Mouse (Mus musculus) retina, adult 2 months (tissue): ENCODE results near the gene Serinc4.

Source experiments
- DNase-seq: peaks from one replicate; pipeline ENCODE4 v3.0.0-alpha.2; 2012; ENCODE audit warnings: low read depth, low spot score

Serinc4 gene

DNA sequence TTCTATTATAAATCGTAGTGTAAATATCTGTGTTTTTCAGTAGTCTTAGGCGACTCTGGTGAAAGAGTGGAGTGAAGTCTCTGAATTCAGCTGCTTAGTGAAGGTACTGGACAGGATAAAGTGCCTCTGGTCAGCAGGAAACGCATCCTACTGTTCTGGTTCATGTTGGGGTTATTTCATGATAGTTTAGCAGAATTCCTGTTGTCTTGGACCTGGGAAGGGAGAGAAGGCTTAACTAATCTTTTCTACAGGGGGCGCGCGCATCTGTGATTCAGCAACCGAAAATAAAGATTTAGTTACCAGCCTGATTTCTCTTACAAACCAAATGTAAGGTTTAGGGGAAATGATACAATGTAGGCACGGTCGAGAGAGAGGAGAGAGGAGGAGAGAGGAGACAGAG lies 8.4 kb downstream of the Serinc4 start:
- DNase-seq = no peak

DNA sequence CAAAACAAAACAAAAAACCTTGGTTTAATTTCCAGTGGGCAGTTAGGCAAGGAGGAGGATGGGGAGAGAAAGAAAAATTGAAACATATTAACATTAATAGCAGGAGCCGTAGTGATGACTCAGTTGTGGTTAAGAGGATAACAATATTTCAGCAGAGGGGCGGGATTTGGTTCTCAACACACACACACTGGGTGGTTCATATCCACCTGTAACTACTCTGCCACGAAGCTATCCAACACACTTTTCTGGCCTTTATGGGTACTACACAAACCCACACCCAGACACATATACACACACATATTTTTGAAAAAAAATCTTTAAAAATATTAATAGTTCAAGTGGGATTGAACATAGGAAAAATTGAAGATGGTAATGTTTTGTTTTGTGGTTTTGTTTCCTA lies 9.6 kb downstream of the Serinc4 start:
- no peak for DNase-seq

DNA sequence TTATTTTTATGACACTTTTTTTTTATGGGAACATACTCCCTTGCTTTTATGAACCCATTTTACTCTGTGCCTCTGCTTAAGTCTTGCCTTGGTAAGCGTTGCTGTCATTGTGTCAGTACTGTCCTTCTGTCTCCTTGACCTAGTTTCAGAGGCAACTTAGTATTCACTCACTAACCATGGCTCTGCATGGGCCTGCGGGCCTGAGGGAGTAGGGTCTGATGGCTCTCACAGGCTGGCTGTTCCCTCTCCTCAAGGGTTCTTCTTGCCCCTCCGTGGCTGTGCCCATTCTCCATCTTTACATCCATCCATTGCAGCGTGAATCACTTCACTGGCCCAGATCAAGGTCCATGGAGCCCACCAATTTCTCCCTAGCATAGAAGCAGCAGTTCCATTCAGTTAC lies 10.1 kb downstream of the Serinc4 start:
- DNase-seq = no peak

DNA sequence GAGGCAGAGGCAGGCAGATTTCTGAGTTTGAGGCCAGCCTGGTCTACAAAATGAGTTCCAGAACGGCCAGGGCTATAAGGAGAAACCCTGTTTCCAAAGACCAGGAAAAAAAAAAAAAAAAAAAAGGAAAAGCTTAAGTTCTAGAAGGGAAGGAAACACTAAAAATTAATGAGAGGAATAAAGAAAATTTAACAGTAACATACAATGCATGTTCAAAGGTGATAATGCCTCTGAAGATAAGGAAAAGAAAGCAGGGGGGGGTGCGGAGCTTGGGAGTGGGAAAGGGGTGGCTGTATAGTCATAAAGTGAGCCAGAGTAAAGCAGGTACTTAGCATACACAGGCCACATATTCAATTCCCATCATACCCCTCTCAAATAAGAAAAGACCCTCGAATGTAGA lies 11.5 kb downstream of the Serinc4 start:
- DNase-seq = no peak

DNA sequence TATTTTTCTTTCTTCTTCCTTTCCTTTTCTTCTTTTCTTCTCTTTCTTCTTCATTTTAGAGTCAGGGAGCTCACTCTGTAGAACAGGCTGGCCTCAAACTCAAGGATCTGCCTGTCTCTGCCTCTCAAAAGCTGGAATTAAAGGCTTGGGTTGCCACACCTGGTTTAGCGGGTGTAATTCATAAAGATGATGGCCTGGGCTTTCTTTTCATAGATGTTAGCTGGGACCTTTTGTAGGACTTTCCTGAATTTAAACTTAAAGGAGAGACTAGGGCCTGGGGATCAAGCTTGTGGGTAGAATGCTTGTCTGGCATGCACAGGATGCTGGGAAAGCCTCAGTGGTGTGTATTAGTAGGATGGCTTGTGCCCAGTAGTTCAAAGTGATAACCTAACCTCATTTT lies 12.4 kb downstream of the Serinc4 start, which contains the start of gene Ell3:
TSS of gene Ell3 (minus strand) at position 101 of the 400 bp plus-strand sequence.
- no peak for DNase-seq

DNA sequence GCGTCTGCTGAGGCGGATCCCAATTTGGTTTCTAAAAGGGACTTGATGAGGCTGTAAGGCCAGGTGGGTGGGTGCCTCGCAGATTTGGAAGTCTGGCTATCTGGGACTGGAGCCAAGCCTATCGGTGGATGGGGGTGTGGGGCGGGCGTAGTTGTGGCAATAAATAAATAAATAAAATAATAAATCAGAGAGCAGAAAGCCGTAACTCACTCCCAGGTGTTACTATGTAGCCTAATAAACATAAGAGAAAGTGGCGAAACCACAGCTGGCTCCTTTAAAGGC lies 13.6 kb downstream of the Serinc4 start:
- DNase-seq = no peak

DNA sequence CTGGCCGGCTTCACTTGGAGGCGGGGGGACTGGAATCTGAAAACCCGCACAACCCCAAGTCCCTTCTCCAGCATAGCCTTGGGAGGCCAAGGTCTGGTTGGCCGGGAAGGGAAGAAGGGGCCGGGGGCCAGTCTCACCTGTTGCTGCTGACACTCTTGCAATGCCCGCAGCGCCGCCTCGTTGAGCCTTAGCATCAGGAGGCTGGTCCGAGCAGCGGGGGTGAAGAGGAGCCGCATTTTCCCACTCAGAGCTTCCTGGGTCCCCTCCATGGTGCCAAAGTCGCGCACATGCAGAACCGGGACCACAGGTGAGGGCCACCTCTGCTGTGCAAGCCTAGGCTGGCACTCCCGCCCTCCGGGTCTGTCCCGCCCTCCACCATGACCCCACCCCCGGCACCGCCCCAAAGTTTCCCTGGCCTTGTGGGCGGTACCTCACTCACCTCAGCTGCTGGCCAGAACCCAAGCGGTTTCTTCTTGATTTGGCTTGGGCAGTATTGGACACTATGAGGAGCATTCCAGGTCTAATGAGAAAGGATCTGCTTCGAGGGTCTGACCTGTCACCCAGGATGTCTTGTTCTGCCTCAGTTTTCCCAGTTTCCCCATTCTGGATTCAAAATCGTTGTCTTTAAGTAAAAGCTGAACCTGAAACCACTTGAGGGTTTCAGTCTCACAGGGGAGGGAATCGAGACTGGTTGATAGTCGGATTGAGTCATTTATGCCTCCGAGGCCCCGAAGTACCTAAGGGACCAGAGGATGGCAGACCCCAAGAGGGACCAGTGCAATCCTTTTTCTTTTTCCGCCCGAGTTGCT lies 14.1 kb downstream of the Serinc4 start:
- DNase-seq = no peak

DNA sequence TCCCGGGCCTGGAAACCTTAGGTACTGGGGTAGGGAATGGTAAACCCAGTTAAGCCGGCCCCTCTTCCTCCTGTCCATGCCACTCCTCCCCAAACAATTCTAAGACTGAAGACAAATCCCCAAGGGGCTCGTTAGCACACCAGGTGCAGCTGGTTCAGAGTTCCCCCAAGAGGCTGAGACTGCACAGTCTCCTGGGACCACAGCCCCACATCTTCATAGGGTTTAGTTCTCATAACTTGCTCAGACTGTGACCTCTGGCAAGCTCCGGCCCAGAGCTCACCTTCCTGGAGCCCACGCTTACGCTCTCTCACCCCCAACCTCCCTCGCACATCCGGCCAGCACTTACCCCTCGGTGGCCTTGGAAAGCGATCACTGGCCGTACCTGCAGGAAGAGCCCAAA lies 14.8 kb downstream of the Serinc4 start:
- no peak for DNase-seq

DNA sequence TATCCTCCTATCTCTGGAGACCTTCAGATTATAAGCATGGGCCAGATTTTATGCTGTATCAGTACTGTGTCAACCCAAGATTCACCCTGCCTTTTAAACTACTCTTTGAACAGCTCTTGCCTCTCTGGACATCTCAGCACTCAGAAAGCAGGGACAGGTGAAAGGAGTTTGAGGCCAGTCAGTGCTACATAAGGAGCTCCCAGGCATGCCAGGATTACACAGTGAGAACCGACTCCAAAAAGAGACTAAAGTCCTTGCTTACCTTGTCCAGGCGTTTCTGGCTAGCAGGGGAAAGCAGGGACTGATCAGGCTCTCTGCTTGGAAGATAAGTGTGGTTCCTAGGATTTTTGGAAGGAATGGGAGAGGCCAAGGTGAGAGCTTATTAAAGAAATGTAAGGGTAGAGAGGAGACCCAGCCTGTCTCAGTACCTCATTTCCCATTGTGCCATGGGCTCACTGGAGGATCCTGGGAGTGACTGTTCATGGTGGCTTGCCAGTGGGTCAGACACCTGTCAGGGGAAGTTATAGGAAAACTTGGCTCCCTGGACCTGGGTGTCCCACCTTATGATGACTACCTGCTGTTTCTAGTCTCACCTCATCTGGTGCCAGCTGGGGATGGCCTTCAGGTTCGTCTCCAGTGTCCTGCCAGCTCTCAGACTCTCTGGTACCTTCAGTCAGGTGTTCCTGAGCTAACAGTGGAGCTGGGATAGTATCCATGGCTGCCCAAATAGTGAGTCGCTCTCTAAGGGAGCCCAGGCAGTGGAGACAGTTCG lies 15.6 kb downstream of the Serinc4 start:
- no peak for DNase-seq

DNA sequence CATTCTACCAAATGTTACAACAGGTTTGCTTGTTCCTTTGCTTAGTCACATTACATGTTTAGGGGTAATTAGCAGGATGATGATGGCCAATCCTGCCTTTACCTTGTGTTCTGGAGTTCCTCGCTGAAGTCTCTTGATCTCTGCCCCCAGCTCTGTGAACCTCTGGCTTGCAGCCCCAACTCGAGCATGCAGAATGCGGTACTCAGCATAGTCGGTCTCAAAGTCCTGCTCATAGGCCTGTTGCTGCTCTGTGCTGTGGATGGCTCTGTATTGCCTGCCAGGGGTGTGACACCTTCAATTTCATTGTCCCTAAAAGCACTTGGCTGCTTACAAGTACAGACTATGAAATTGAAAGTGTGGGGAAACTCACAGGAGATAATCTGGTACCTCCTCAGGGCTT lies 16.8 kb downstream of the Serinc4 start:
- no peak for DNase-seq

DNA sequence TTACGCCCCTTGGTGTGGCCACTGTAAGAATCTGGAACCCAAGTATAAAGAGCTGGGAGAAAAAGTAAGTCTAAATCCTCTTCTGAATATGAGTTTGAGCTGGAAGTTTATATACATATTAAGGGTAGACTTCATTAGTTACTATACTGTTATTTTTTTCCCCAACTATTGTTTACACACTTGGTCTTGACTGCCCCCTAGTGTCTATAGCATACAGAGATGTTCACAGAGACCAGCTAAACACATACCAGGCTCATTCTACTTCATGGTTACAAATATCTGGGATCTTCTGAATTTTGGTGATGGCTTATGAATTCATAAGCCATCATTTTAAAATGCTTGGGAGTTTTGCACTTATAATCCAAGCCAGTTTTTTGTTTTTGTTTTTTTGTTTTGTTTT lies 21.7 kb downstream of the Serinc4 start:
- no peak for DNase-seq

DNA sequence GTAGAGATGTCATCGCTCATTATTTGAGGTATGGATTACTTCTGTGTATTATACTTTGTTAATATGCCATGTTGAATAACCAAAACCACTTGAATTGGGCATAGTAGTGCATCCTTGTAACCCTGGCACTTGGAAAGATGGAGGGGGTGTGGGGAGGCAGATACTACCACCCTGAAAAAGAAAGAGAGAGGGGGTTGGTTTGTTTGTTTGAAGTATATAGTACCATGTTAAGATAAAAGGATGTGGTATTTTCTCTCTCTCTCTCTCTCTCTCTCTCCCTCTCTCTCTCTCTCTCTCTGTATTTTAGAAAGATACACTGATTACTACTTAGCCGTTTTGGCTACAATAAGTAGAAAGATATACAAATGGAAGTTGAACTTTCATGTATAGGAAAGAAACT lies 30.7 kb downstream of the Serinc4 start:
- no peak for DNase-seq

DNA sequence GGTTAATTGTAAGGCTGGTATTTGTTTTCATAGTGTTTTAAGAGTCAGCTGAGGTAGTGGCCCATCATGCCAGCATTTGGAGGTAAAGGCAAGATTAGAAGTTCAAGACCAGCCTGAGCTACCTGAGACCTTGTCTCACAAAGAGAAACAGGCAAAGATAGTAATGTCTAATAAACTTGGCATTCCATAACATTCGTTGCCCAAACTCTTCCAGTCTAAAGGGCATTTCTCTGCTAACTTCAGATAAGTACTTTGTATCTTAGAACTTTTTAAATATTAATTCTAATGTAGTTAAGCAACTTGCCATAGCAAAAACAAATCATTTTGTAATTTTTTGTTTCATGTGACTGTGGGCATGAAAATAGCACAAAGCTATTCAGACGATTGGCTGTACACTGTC lies 33.4 kb downstream of the Serinc4 start:
- no peak for DNase-seq

DNA sequence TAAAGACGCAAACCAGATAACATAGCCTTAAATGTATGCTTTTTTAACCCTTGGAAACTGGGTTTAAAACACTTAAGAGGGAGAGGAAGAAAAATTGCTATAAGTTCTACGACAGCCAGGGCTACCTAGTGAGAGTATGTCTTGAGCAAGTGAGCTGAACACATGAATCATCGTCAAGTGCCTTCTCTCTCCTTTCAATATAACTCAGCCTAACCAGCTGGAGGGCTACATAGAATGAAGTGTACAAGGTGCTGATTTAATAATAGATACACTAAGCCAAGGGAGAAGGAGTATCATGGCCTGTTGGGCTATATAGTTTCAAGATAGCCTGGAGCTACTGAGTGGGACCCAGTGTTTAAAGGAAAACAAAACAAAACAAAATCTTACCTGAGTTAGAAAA lies 38.1 kb downstream of the Serinc4 start:
- DNase-seq = no peak

DNA sequence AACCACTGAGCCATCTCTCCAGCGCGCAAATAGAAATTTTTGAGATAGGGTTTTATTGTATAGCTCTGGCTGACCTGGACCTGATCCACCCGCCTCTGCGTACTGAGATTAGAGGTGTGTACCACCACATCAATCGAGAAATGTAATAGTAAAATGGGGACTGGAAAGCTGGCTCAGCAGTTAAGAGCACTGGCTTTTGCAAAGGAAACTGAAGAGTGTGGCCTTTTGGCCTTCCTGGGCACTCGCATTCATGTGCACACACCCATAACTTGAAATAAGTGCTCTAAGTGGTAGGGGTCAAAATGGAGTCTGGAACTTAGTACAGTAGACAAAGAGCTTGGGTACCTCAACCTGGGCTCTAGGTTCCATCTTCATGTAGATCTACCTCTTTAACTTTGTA lies 40.2 kb downstream of the Serinc4 start:
- no peak for DNase-seq

DNA sequence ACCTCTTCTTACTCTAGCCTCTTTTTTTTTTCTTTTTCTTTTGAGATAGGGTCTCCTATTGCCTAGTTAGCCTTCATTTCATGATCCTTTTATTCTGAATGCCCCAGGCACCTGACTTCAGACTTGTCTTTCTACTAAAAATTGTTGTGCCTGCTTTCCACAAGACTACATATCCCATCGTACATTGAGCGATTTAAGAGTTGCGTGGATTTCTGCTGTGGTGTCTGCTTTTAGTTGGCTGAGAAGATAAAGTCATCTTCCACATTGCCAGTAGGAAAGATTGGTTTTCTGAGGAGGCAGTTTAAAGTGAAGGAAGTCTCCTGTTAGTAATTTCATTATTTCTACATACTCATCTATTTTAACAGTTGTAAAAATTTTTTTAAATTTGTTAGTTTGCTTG lies 41.0 kb downstream of the Serinc4 start:
- DNase-seq = no peak

DNA sequence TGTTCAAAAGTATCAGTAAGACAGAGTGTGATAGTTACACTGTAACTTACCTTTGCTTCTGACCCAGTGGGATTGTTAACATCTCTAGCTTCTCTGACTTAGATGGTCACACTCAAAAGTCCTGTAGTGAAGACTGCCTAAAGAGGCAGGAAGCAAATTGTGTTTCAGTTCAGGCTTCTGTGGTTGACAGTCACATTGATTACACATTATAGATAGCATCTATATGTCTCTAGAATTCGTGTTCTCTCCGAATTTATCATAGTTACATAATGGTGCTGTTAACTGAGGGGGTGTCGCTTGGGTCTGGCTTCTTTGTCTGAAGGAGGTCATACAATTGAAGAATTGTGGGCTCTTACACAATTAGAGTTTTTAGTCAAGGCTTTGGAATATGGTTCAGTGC lies 41.5 kb downstream of the Serinc4 start:
- DNase-seq = no peak

DNA sequence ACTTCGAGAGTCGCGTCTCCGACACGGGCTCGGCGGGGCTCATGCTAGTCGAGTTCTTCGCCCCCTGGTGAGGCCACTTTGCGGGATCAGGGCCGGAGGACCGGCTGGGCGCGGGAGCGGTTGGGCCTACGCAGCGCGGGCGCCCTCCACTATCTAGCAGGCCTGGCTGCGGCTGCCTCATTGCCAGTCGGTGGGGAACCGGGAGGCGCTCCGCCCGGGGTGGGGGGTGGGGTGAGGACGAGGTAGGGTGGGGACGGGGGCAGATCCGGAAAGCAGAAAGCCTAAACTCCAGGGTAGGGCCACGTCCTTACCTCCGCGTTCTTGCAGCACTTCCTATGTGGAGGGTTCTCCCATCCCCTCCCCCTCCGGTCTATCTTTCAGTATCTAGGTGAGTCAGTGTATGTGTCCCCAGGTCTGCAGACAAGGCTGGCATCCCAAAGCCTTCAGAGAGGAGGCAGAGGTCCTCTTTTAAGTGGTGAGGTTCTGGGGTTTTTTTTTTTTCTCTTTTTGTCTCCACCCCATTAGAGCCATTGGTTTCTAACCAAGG lies 42.4 kb downstream of the Serinc4 start:
- DNase-seq = no peak

DNA sequence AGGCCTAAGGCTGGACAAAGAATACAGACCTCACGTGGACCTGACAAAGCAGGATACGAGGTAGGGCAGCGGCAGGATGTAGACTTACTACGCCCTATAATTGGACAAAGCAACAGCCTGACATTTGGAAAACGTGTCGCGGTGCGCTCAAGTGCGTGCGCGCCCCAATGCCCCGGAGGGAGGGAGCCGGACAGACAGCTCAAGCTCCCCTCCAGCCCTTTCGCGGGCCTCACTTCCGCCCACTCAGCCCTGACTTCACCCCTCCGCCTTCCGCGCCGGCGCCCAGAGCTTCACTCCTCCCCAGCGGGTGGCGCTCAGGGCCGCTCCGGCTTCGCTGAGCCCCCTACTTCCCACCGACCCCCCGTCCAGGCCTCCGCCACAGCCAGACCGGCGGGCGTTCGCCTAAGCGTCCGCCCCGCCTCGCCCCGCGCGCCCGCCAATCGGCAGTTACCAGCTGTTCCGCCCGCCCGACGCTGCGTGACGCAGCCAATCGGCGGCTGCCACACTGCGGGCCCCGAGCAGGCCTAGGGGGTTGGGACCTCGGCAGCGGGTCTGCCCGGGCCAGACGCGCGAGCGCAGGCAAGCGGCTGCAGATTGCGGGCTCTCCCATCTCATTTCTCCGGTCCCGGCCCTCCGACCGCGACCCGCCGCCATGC lies 43.1 kb downstream of the Serinc4 start, which contains the start of the genes Pdia3 and Catsper2:
TSS of gene Pdia3 (plus strand) at position 389 of the 656 bp plus-strand sequence.
TSS of gene Catsper2 (minus strand) at position 406 of the 656 bp plus-strand sequence.
- DNase-seq = peak; percentile 76

DNA sequence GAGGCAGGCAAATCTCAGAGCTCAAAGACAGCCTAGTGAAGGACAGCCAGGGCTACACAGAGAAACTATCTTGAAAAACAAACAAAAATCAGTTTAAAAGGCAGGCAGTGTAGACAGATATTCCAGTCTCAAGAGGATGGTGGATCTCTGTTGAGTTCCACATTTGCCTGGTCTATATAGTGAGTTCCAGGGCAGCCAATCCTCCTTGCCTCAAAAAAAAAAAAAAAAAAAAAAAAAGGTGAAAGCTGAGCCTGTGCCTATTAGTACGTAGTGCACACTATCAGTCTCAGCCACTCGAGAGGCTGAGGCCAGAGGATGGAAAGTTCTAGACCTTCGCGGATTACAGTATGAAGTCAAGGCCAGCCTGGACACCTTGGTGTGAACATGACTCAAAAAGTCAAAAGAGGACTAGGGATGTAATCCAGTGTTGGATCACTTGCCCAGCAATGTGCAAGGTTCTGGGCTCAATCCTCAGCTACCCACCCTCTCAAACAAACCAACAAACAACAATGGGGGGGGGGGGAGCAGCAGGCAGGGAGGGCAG lies 43.7 kb downstream of the Serinc4 start:
- no peak for DNase-seq

DNA sequence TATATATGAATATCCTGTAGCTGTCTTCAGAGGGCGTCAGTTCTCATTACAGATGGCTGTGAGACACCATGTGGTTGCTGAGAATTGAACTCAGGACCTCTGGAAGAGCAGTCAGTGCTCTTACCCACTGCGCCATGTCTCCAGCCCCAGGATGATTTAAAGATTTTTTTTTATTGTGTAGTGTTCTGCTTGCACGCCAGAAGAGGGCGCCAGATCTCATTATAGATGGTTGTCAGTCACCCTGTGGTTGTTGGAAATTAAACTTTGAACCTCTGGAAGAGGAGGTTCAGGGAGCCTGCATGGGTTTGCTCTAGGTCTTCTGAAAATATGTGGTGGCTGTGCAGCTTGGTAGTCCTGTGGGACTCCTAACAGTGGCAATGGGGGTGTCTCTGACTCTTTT lies 48.4 kb downstream of the Serinc4 start:
- DNase-seq = peak; percentile 18

DNA sequence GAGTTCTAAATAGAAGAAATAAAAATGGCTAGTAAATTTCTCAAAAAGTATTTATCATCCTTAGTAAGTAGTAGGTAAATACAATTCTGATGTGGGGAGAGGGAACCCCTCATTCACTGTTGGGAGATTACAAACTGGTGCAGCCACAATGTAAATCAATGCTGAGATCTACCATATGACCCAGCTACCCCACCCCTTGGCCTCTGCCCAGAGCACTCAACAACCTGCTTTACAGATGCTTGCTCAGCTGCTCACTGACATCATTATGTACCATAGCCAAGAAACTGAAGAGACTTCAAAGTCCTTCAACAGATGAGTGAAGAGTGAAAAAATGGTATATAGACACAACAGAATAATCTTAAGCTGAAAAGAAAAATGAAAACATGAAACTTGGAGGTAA lies 53.3 kb downstream of the Serinc4 start:
- no peak for DNase-seq
